Mouse (Mus musculus) inflammation-experienced regulatory T-cells, adult 6 months (primary cell): ENCODE results near the gene Nfatc2ip. TPM values are rescaled to one million over a fixed set of nuclear protein-coding genes. Genes with fewer than 3 reads are reported as not detected.
A peak's percentile ranks its signal among the peaks of the same experiment; 100 is the strongest.

Experiments
- ATAC-seq: one replicate; pipeline ENCODE4 v1.8.0; 2017
- polyA plus RNA-seq, 3 experiments: library from polyadenylated mRNA; unstranded; fragments of 100-300 nt; shearing (Covaris generic); gene quantifications; one replicate each; pipeline ENCODE4 v1.2.1; 2017

Nfatc2ip gene
- polyA plus RNA-seq = 1 to 10 TPM; 2.7 to 3.8 (median 3.3) TPM

GRCm38 (mm10) chr7:126396298-126397119, at the start of gene Nfatc2ip:
Nfatc2ip (minus strand) TSS chr7:126396737.
- ATAC-seq = peak; percentile 96

- no peak for ATAC-seq
Observed at GRCm38 (mm10) chr7:126446217-126446616, 49.7 kb upstream of the Nfatc2ip start.

GRCm38 (mm10) chr7:126445104-126445815, 48.7 kb upstream of the Nfatc2ip start:
- no peak for ATAC-seq

GRCm38 (mm10) chr7:126444536-126444935, 48.0 kb upstream of the Nfatc2ip start:
- ATAC-seq = no peak

- no peak for ATAC-seq
Observed at GRCm38 (mm10) chr7:126443997-126444396, 47.5 kb upstream of the Nfatc2ip start.

GRCm38 (mm10) chr7:126440134-126440533, 43.6 kb upstream of the Nfatc2ip start:
- no peak for ATAC-seq

GRCm38 (mm10) chr7:126436851-126437250, 40.3 kb upstream of the Nfatc2ip start:
- ATAC-seq = no peak

GRCm38 (mm10) chr7:126435801-126436200, 39.3 kb upstream of the Nfatc2ip start:
- no peak for ATAC-seq

- no peak for ATAC-seq
Observed at GRCm38 (mm10) chr7:126434726-126435125, 38.2 kb upstream of the Nfatc2ip start.

- no peak for ATAC-seq
Observed at GRCm38 (mm10) chr7:126430167-126430566, 33.6 kb upstream of the Nfatc2ip start.

GRCm38 (mm10) chr7:126429503-126429898, 33.0 kb upstream of the Nfatc2ip start:
- ATAC-seq = no peak

- ATAC-seq = peak; percentile 76
Observed at GRCm38 (mm10) chr7:126428631-126429502, 32.3 kb upstream of the Nfatc2ip start, which contains the start of gene Rabep2. Rabep2 (plus strand) TSS chr7:126428759.

GRCm38 (mm10) chr7:126428154-126428553, 31.6 kb upstream of the Nfatc2ip start:
- ATAC-seq = no peak

GRCm38 (mm10) chr7:126427323-126427860, 30.9 kb upstream of the Nfatc2ip start:
- ATAC-seq = no peak

- ATAC-seq = no peak
Observed at GRCm38 (mm10) chr7:126424161-126424560, 27.6 kb upstream of the Nfatc2ip start.

- ATAC-seq = no peak
Observed at GRCm38 (mm10) chr7:126421756-126422155, 25.2 kb upstream of the Nfatc2ip start.

GRCm38 (mm10) chr7:126418496-126418895, 22.0 kb upstream of the Nfatc2ip start:
- ATAC-seq = no peak

- ATAC-seq = no peak
Observed at GRCm38 (mm10) chr7:126417606-126418005, 21.1 kb upstream of the Nfatc2ip start.

- ATAC-seq = no peak
Observed at GRCm38 (mm10) chr7:126417045-126417444, 20.5 kb upstream of the Nfatc2ip start.

- ATAC-seq = no peak
Observed at GRCm38 (mm10) chr7:126416615-126417014, 20.1 kb upstream of the Nfatc2ip start.

GRCm38 (mm10) chr7:126414725-126415124, 18.2 kb upstream of the Nfatc2ip start, which contains the start of gene Cd19:
Cd19 (minus strand) TSS chr7:126414889.
- ATAC-seq = no peak

- ATAC-seq = no peak
Observed at GRCm38 (mm10) chr7:126411061-126411460, 14.5 kb upstream of the Nfatc2ip start.
